Comparison of ENCODE assay signal across 1 mouse cellular context in the genomic region with DNA sequence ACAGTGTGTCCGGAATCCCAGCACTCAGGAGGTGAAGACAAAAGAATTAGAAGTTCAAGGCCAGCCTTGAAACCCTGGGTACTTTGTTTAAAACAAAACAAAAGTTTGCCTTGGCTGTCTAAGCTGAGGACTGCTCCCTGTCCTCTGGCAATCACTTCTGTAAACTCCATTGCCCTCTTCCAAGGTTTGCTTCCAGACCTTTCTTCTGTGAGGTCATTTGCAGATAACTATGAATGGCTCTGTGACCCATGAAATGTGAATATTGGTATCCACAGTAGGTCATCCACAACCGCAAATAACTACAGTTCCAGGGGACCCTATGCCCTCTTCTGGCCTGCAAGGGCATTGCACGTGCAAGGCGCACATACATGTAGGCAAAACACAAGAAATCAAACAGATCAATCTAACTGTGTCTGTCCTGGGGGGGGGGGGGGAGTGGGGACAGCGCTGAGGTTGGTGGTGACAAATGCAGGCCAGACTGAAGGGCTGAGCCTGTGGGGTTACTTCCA.
TF ChIP-seq lines count a peak whose summit lies in the region.

No protein-coding gene starts in this region.

TF ChIP-seq in C2C12, 6 proteins besides CTCF, POLR2A, EP300 and RAD21:
- TF ChIP-seq MAX (IDR thresholded peaks at IDR 0.05) (no peak), MYOG (IDR thresholded peaks at IDR 0.05; ENCODE audit: control insufficient read depth, extremely low read depth, insufficient read length) (no peak), USF1 (IDR thresholded peaks at IDR 0.05; ENCODE audit: low read depth) (no peak), CEBPB (IDR thresholded peaks at IDR 0.05; ENCODE audit: low read depth) (no peak), FOSL1 (IDR thresholded peaks at IDR 0.05; ENCODE audit: insufficient read depth, low read length, poor library complexity, severe bottlenecking) (no peak)
